Comparison of ENCODE assay signal across 9 mouse cellular contexts in genomic region chr6:124847305-124847704, GRCm38 (mm10). TPM values are rescaled to one million over a fixed set of nuclear protein-coding genes. Genes with fewer than 3 reads are reported as not detected.
DNase-seq lines count a peak whose midpoint lies in the region; ATAC-seq and TF ChIP-seq lines count a peak whose summit lies in the region.
"Had no signal": no experiment of that assay in that cellular context is flagged by ENCODE, and none has a peak within 500 bp of the region (broad histone marks: within the 10 kb centered on the region; RNA-seq: fewer than 3 reads in every experiment).

No protein-coding gene starts in this region.

- ATAC-seq in forebrain, embryonic 16.5 days: peak; percentile 89

- H3K4me2 ChIP-seq in forebrain, embryonic 16.5 days (ENCODE audit: low read length): 0 out of 2 replicates have a peak overlapping the region, but pooled peaks have one; percentile 5
- H3K4me2 ChIP-seq: liver, embryonic 15.5 days had no signal

- no peaks in the 10 kb centered on the region for H3K9me3 ChIP-seq in ES-Bruce4 (replicated peaks; ENCODE audit: control insufficient read depth, insufficient read depth, low read length, poor library complexity, severe bottlenecking)
- no peaks in the 10 kb centered on the region for H3K9me3 ChIP-seq in forebrain, embryonic 16.5 days (ENCODE audit: control insufficient read depth, low read length)
- H3K9me3 ChIP-seq: liver, embryonic 15.5 days had no signal

- peak; percentile 88 for TF ChIP-seq CTCF in ES-Bruce4 (IDR thresholded peaks at IDR 0.05; ENCODE audit: low read depth, low read length)
- peak; percentile 91 for TF ChIP-seq CTCF in lung, adult 2 months (IDR thresholded peaks at IDR 0.05; ENCODE audit: insufficient read depth, low read length)
- TF ChIP-seq CTCF in olfactory bulb, adult 2 months (IDR thresholded peaks at IDR 0.05; ENCODE audit: insufficient read depth, low read depth, low read length): peak; percentile 23; the same call in 1 of the 2 replicates

- no peak for TF ChIP-seq EP300 in ES-Bruce4 (IDR thresholded peaks at IDR 0.05; ENCODE audit: insufficient read depth, low read depth, low read length)

- no peak overlapping the region for H3K4me3 ChIP-seq in ES-Bruce4 (ENCODE audit: low read depth, low read length)
- no peak overlapping the region for H3K4me3 ChIP-seq in forebrain, embryonic 16.5 days (replicated peaks; ENCODE audit: low read length)
- no peak overlapping the region for H3K4me3 ChIP-seq in lung, adult 2 months (replicated peaks; ENCODE audit: extremely low read depth, low read depth, low read length)
- H3K4me3 ChIP-seq in olfactory bulb, adult 2 months (ENCODE audit: insufficient read depth, low read depth, low read length): no peak overlapping the region
- H3K4me3 ChIP-seq: liver, embryonic 15.5 days had no signal

- H3K4me1 ChIP-seq in ES-Bruce4 (ENCODE audit: control insufficient read depth, insufficient read depth, low read length): peaks cover 4% of the 10 kb centered on the region
- H3K4me1 ChIP-seq in forebrain, embryonic 16.5 days (replicated peaks; ENCODE audit: control insufficient read depth, insufficient read depth, low read length): peaks cover 2% of the 10 kb centered on the region
- H3K4me1 ChIP-seq in lung, adult 2 months (ENCODE audit: control insufficient read depth, insufficient read depth, low read length): no peaks in the 10 kb centered on the region
- no peaks in the 10 kb centered on the region for H3K4me1 ChIP-seq in olfactory bulb, adult 2 months (ENCODE audit: control insufficient read depth, insufficient read depth, low read length)
- H3K4me1 ChIP-seq: liver, embryonic 15.5 days had no signal

- TF ChIP-seq POLR2A in ES-Bruce4 (IDR thresholded peaks at IDR 0.05; ENCODE audit: insufficient read depth, low read length): no peak
- no peak for TF ChIP-seq POLR2A in lung, adult 2 months (IDR thresholded peaks at IDR 0.05; ENCODE audit: borderline replicate concordance, extremely low read depth, low read depth, low read length)
- TF ChIP-seq POLR2A in olfactory bulb, adult 2 months (IDR thresholded peaks at IDR 0.05; ENCODE audit: insufficient read depth, low read depth, low read length): no peak

- peak; percentile 91 for DNase-seq in cerebellum, adult 11 months
- DNase-seq in heart, postnatal 36 days: peak; percentile 90 to 96
- DNase-seq in layer of hippocampus, adult 18-20 months (ENCODE audit: low spot score in 2 of 2): peak; percentile 85 to 96
- peak; percentile 90 for DNase-seq in lung, adult 2 months
- DNase-seq in thymus, adult 18-20 months: peak; percentile 74 to 82

- H3K27me3 ChIP-seq in ES-Bruce4 (ENCODE audit: control insufficient read depth, insufficient read depth, low read length, poor library complexity, severe bottlenecking): no peaks in the 10 kb centered on the region
- H3K27me3 ChIP-seq in forebrain, embryonic 16.5 days (replicated peaks; ENCODE audit: control insufficient read depth, insufficient read depth, low read length): no peaks in the 10 kb centered on the region
- H3K27me3 ChIP-seq: liver, embryonic 15.5 days had no signal

- no peaks in the 10 kb centered on the region for H3K36me3 ChIP-seq in ES-Bruce4 (ENCODE audit: control insufficient read depth, insufficient read depth, low read length, poor library complexity, severe bottlenecking)
- H3K36me3 ChIP-seq in forebrain, embryonic 16.5 days (ENCODE audit: control insufficient read depth, insufficient read depth): no peaks in the 10 kb centered on the region
- H3K36me3 ChIP-seq: liver, embryonic 15.5 days had no signal

- intact Hi-C loops in heart, postnatal 36 days (cut with DNase I): no loop called here

- H3K27ac ChIP-seq in ES-Bruce4 (ENCODE audit: insufficient read depth, low read length): no peak overlapping the region
- H3K27ac ChIP-seq in forebrain, embryonic 16.5 days (ENCODE audit: low read length): 0 out of 2 replicates have a peak overlapping the region, but pooled peaks have one; percentile 7
- H3K27ac ChIP-seq in olfactory bulb, adult 2 months (ENCODE audit: insufficient read depth, low read depth, low read length): no peak overlapping the region
- H3K27ac ChIP-seq: liver, embryonic 15.5 days had no signal

- no peak overlapping the region for H3K9ac ChIP-seq in ES-Bruce4 (ENCODE audit: low read depth, poor library complexity, severe bottlenecking)
- peak overlapping the region; percentile 16 for H3K9ac ChIP-seq in forebrain, embryonic 16.5 days (replicated peaks; ENCODE audit: low read depth, low read length)
- H3K9ac ChIP-seq: liver, embryonic 15.5 days had no signal

- WGBS in forebrain, embryonic 16.5 days: 3% methylated on average over 9 of the region's 9 CpGs
- WGBS in lung, adult 2 months: 13% methylated on average over 9 of the region's 9 CpGs
- 10% methylated on average over 9 of the region's 9 CpGs for WGBS in olfactory bulb, adult 2 months

RNA-seq across cellular contexts. Expression of gene Gnb3, which starts 7.2 kb away (rescaled TPM):
- polyA plus RNA-seq in ES-Bruce4 (2011; ENCODE audit: insufficient read depth, insufficient read length, low read depth, missing spikeins): not detected in 2 replicates
- 0.42 and 0.75 TPM in 2 replicates for polyA plus RNA-seq in forebrain, embryonic 16.5 days (2015; fragmentation: Nextera tagmentation; extraction: Ambion mirVana)
- total RNA-seq in heart, postnatal 36 days (2021): 1 to 10 TPM; 5.1 to 5.9 TPM
- total RNA-seq in layer of hippocampus, adult 18-20 months (2021): not detected
- polyA plus RNA-seq in lung, adult 2 months (2012; rRNA removed): 0.31 and 0.36 TPM in 2 replicates
- not detected in 2 replicates for polyA plus RNA-seq in olfactory bulb, adult 2 months (2012; ENCODE audit: insufficient read depth, insufficient read length, low replicate concordance, missing spikeins)

RNA-seq across cellular contexts. Expression of gene P3h3, which starts 10.2 kb away (rescaled TPM):
- polyA plus RNA-seq in ES-Bruce4 (2011; ENCODE audit: insufficient read depth, insufficient read length, low read depth, missing spikeins): 3.1 and 3.6 TPM in 2 replicates
- 13.0 and 16.8 TPM in 2 replicates for polyA plus RNA-seq in forebrain, embryonic 16.5 days (2015; fragmentation: Nextera tagmentation; extraction: Ambion mirVana)
- total RNA-seq in heart, postnatal 36 days (2021): 10 to 100 TPM; 10.7 to 11.6 TPM
- 10 to 100 TPM; 29.5 to 30.9 TPM for total RNA-seq in layer of hippocampus, adult 18-20 months (2021)
- polyA plus RNA-seq in lung, adult 2 months (2012; rRNA removed): 34.9 and 42.1 TPM in 2 replicates
- polyA plus RNA-seq in olfactory bulb, adult 2 months (2012; ENCODE audit: insufficient read depth, insufficient read length, low replicate concordance, missing spikeins): not detected in 2 replicates

RNA-seq across cellular contexts. Expression of gene Gpr162, which starts 16.5 kb away (rescaled TPM):
- 2.4 and 3.2 TPM in 2 replicates for polyA plus RNA-seq in ES-Bruce4 (2011; ENCODE audit: insufficient read depth, insufficient read length, low read depth, missing spikeins)
- polyA plus RNA-seq in forebrain, embryonic 16.5 days (2015; fragmentation: Nextera tagmentation; extraction: Ambion mirVana): 21.8 and 28.8 TPM in 2 replicates
- total RNA-seq in heart, postnatal 36 days (2021): under 1 TPM; 0.72 to 0.98 TPM
- total RNA-seq in layer of hippocampus, adult 18-20 months (2021): 100 to 1,000 TPM; 183 to 187 TPM
- polyA plus RNA-seq in lung, adult 2 months (2012; rRNA removed): 0.27 and 0.69 TPM in 2 replicates
- polyA plus RNA-seq in olfactory bulb, adult 2 months (2012; ENCODE audit: insufficient read depth, insufficient read length, low replicate concordance, missing spikeins): not detected in 2 replicates

RNA-seq across cellular contexts. Expression of gene Cdca3, which starts 18.0 kb away (rescaled TPM):
- 162 and 187 TPM in 2 replicates for polyA plus RNA-seq in ES-Bruce4 (2011; ENCODE audit: insufficient read depth, insufficient read length, low read depth, missing spikeins)
- 69.7 and 76.7 TPM in 2 replicates for polyA plus RNA-seq in forebrain, embryonic 16.5 days (2015; fragmentation: Nextera tagmentation; extraction: Ambion mirVana)
- total RNA-seq in heart, postnatal 36 days (2021): under 1 TPM; 0.49 to 0.83 TPM
- under 1 TPM; 0.52 to 0.53 TPM for total RNA-seq in layer of hippocampus, adult 18-20 months (2021)
- polyA plus RNA-seq in lung, adult 2 months (2012; rRNA removed): 3.5 and 6.7 TPM in 2 replicates
- polyA plus RNA-seq in olfactory bulb, adult 2 months (2012; ENCODE audit: insufficient read depth, insufficient read length, low replicate concordance, missing spikeins): not detected in 2 replicates

RNA-seq across cellular contexts. Expression of gene Usp5, which starts 18.0 kb away (rescaled TPM):
- polyA plus RNA-seq in ES-Bruce4 (2011; ENCODE audit: insufficient read depth, insufficient read length, low read depth, missing spikeins): 80.9 and 85.2 TPM in 2 replicates
- 203 and 216 TPM in 2 replicates for polyA plus RNA-seq in forebrain, embryonic 16.5 days (2015; fragmentation: Nextera tagmentation; extraction: Ambion mirVana)
- 10 to 100 TPM; 74.0 to 85.5 TPM for total RNA-seq in heart, postnatal 36 days (2021)
- 100 to 1,000 TPM; 182 to 185 TPM for total RNA-seq in layer of hippocampus, adult 18-20 months (2021)
- 58.1 and 73.2 TPM in 2 replicates for polyA plus RNA-seq in lung, adult 2 months (2012; rRNA removed)
- polyA plus RNA-seq in olfactory bulb, adult 2 months (2012; ENCODE audit: insufficient read depth, insufficient read length, low replicate concordance, missing spikeins): 225 TPM in 1 of 2 replicates, not detected in the other

Comparison
In these comparisons a context has a peak if more than half of its experiments do, and no peak if none do; other contexts are left out.
1. CTCF ChIP-seq: peak in every context shown above with its lines; median percentile 91 in lung, adult 2 months; 88 in ES-Bruce4; 23 in olfactory bulb, adult 2 months.